Mouse (Mus musculus): Measurements from ENCODE around the gene Cep295nl. TPM values are rescaled to one million over a fixed set of nuclear protein-coding genes. Genes with fewer than 3 reads are reported as not detected.
"Not testable (repeated sequence)": the region's sequence is repeated elsewhere in the genome, so short reads cannot be mapped to it uniquely, and the experiment has no call there.

Gene Cep295nl
- total RNA-seq, 2 experiments from 2014 or later, result 0.66 to 1.2 TPM

DNA sequence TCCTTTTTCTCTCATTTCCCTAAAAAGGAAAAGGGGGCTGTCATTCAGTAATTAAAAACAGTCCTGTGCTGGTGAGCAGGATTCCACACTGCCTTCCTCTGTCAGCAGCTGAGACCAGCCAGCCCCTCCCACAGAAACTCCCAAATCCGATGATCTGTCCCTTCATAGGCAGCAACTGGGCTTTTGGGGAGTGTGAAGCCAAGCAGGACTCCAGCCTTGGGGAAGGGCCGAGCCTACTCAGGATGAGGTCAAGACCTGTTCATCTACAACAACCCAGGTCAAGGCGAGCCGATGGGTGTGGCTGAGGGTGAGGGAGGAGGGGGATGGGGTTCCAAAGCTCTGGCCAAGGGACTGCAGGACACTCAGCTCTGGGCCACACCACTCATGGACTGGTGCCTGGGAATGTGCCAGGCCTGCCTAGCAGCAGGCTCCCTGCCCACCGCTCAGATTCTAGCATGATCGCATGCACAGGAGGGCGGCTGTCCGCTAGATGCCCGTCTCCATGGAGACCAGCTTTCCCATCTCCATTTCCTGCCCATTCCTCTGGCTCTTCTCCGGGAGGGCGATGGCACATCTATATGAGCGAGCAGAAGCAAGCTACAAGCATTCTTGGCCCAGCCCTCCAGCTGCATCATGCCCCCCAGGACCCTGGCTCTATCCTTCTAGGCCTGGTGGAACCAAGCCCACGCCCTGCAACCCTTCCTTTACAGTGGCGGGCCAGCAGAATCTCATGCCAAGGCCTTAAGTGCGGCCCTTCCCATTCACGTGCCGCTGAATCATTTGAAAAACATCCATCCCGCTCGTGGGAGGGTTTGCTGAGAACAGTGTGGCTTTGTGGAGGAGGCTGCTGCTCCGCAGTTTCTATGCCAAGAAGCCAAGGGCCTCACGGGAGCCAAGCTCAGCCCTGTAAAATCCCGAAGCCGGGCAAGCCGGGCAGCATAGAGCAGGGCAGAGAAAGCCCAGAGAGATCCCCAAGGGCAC is 15.0 kb downstream of the Cep295nl start:
- intact Hi-C loops (cut with DNase I), result loop anchor here (1.0 kb wide), 1 partner anchor 10 kb away; no protein-coding TSS in a partner anchor
- peak; percentile 88 to 96 for DNase-seq (ENCODE audit: low spot score in 2 of 2)

- no peak for DNase-seq (ENCODE audit: low spot score in 2 of 2)
- intact Hi-C loops (cut with DNase I), result no loop called here
Observed at GRCm38 (mm10) chr11:118326491-118326890, 15.8 kb downstream of the Cep295nl start.

DNA sequence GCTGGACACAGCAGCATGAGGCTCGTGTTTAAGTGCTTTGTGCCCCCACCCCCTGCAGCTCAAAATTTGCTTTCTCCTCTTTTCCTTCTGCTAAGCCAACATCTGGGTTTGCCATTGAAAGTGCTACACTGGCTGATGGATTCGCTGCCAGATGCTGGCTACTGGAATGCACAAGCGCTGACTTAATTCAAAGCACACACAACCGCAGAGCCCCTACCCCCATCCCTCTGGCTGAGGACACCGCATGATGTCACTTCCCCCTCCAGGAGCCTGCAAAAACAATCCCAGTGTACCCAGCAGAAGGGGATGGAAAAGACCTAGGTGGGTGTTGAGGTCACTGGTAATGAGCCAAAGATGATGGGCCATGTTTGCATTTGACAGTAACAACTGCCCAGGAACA is 17.8 kb downstream of the Cep295nl start:
- no peak for DNase-seq (ENCODE audit: low spot score in 2 of 2)
- intact Hi-C loops (cut with DNase I), result no loop called here

DNA sequence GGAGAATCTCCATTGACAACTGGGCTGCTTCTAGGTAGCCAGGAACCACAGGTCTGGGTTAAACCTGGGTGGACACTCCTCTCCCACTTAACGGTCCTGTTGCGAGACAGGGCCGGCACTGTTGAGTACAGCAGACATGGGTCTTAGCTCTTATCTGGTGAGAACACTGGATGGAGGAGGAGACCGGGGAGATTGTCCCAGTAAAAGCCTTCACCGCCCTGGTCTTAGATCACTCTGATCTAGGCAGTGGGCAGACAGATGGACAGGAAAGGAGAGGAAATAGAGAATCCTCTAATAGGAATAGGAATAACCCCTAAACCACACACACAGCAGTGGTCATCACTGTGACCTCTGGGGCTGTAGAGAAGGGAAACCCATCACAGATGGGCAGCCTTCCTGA is 18.3 kb downstream of the Cep295nl start:
- DNase-seq (ENCODE audit: low spot score in 2 of 2), result no peak
- intact Hi-C loops (cut with DNase I), result no loop called here

DNA sequence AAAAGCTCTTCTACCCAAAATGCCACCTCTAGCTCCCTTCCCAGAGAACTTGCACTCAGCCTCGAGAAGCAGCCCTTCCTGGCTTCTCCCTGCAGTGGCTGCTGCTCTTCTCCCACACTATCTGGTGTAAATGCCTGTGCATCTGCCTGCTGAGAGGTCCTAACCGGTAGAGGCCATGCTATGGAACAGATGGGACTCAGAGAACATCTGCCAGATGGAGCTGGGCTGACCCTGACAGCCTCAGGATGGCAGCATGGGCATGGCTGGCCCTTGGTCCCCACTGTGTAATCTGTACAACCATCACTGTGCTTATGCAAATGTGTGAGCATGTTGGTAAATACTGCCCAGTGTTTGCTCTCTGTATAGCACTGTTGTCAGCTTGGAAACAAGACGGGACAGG is 19.7 kb downstream of the Cep295nl start:
- no peak for DNase-seq (ENCODE audit: low spot score in 2 of 2)
- intact Hi-C loops (cut with DNase I), result no loop called here

GRCm38 (mm10) chr11:118321971-118322370 is 20.3 kb downstream of the Cep295nl start:
- DNase-seq (ENCODE audit: low spot score in 2 of 2), result no peak
- intact Hi-C loops (cut with DNase I), result no loop called here

DNA sequence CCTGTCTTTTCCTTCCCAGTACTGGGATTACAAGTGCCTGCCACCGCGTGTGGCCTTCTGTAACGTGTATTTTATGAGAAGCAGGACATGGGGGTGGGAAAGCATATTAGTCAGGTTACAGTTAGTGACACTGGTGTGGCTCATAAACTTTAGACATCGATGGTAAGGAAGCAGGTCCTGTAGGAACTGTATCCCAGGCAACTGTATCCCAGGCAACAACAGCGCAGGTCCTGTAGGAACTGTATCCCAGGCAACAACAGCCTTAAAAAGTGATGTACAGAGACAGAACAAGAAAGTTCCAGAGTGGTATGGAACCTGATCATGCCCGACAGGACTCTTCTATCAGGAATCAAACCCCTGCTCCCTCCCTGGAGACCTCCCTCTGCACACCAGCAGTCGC is 20.8 kb downstream of the Cep295nl start:
- intact Hi-C loops (cut with DNase I), result no loop called here
- peak; percentile 44 to 55 for DNase-seq (ENCODE audit: low spot score in 2 of 2)

DNA sequence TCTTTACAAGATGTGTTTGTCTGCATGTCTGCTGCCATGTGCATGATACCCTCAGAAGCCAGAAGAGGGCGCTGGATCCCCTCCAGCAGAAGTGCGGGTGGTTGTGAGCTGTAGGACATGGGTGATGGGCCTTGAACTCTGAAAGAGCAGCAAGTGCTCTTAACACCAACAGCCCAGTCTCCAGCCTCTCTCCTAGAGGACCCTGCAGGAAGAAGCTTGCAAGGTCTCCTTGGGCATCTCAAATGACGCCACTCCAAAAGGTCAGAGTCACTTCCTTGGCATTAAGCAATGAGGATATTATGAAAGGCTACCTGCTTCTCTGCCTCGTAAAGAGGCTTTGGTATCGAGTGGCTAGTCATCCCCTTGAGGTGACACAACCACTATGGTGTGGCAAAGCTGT is 23.6 kb downstream of the Cep295nl start:
- intact Hi-C loops (cut with DNase I), result no loop called here
- no peak for DNase-seq (ENCODE audit: low spot score in 2 of 2)

- intact Hi-C loops (cut with DNase I), result loop anchor here (1.0 to 2.0 kb wide), 2 partner anchors 38 to 62 kb away; partner anchors contain the start of gene Timp2
- peak in 1 of 2 experiments; percentile 67 for DNase-seq (ENCODE audit: low spot score in 2 of 2)
Observed at GRCm38 (mm10) chr11:118317129-118317528, 25.2 kb downstream of the Cep295nl start.

DNA sequence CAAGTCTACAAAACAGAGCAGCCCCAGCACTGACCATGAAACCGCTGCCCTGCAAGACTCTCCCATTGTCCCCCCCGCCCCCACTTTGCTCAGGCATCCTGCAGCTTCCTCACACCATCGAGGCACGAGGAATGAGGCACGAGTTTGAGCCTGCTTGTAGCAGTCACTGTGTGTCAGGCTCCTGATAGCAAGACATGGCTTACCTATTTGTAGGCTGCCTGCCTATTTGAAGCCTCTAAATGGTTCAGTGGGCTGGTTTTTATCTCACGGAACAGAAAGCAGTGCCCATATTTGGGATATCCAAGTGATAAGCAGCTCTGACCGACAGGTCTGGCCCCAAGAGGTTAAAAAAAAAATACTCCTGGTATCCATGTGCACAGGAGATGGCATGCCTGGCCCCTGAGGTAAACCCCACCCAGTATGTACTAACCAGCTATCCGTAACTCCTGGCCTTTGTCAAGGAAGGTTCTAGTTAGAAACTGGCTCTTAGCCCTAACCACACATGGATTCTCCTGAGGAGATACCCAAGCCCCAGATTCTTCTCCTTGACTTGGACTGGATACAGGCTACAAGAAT is 26.0 kb downstream of the Cep295nl start:
- intact Hi-C loops (cut with DNase I), result loop anchor here (2.0 kb wide), 1 partner anchor 38 kb away; the partner anchor contains the start of gene Timp2
- no peak for DNase-seq (ENCODE audit: low spot score in 2 of 2)

- intact Hi-C loops (cut with DNase I), result no loop called here
- DNase-seq (ENCODE audit: low spot score in 2 of 2), result no peak
Observed at GRCm38 (mm10) chr11:118312132-118312723, 30.1 kb downstream of the Cep295nl start.

- intact Hi-C loops (cut with DNase I); DNase-seq (ENCODE audit: low spot score in 2 of 2): not testable (repeated sequence)
Observed at GRCm38 (mm10) chr11:118307962-118308361, 34.3 kb downstream of the Cep295nl start.

DNA sequence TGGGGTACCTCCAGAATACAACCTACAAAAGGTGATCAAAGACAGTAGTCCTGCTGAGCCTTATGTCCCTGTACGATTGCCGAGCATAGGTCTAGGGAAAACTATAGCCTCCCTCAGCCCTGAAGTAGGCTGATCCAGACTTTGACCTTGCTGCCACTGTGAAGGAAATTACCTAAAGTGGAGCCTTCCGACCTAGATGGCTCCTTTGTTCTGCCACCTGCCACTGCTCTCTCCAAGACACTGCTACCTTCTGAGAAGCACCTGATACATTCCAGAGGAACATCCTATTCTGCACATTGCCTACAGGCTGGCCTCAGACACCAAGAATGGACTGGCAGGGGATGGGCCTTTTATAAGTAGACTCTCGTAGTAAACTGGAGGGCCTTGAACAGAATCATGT is 38.3 kb downstream of the Cep295nl start:
- DNase-seq (ENCODE audit: low spot score in 2 of 2); intact Hi-C loops (cut with DNase I): not testable (repeated sequence)

GRCm38 (mm10) chr11:118298810-118299209 is 43.5 kb downstream of the Cep295nl start:
- intact Hi-C loops (cut with DNase I), result no loop called here
- DNase-seq (ENCODE audit: low spot score in 2 of 2), result no peak

- no peak for DNase-seq (ENCODE audit: low spot score in 2 of 2)
- intact Hi-C loops (cut with DNase I), result no loop called here
Observed at GRCm38 (mm10) chr11:118297967-118298366, 44.3 kb downstream of the Cep295nl start.

GRCm38 (mm10) chr11:118295026-118295425 is 47.3 kb downstream of the Cep295nl start:
- DNase-seq (ENCODE audit: low spot score in 2 of 2), result no peak
- intact Hi-C loops (cut with DNase I), result no loop called here

GRCm38 (mm10) chr11:118292671-118293070 is 49.6 kb downstream of the Cep295nl start:
- no peak for DNase-seq (ENCODE audit: low spot score in 2 of 2)
- intact Hi-C loops (cut with DNase I), result no loop called here

DNA sequence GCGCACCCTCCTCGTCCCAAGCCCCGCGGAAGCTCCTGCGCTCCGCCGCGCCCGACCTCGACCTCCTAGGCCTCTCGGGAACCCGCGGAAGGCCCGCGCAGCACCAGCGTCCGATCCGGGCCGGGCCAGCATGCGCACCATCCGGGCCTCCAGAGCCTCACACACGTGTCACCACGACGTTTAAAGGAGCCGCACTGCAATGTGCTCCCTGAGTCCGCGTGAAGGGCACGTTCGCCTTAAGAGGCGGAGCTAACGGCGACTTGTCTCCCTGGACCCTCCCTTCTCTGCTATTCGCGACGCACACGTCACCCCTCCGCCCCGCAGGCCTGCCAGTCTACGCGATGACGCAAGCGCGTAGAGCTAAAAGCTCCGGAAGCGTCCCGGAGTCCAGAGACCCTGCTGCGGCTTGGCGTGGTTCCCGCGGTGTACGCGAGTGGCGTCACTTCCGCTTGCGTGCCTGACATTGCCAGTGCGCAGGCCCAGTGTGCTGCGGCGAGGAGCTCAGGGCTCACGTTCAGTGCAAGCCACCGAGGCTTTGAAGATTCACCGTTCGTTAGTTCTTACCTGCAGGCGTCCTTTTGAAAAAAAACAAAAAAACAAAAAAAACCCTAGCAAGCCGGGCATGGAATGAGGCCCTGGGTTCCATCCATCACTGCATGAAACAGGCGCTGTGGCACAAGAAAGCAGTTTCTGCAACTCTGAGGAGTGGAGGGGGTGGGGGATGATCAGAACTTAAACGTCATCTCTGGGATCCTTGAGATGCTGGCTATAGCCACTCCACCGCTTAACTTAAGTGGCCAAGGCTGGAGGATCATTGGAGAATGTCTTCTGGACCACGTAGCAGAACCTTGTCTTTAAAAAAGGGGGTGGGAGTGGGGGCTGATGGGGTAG is 52.1 kb downstream of the Cep295nl start, which contains the start of gene Usp36:
Usp36 (minus strand) TSS at position 246 of the 891 bp plus-strand sequence.
- intact Hi-C loops (cut with DNase I), result no loop called here
- DNase-seq (ENCODE audit: low spot score in 2 of 2), result peak; percentile 100

- intact Hi-C loops (cut with DNase I), result no loop called here
- no peak for DNase-seq (ENCODE audit: low spot score in 2 of 2)
Observed at GRCm38 (mm10) chr11:118289562-118289961, 52.7 kb downstream of the Cep295nl start.
